Mouse (Mus musculus) MEL (cell line): ENCODE results near the gene Bola3. TPM values are rescaled to one million over a fixed set of nuclear protein-coding genes. Genes with fewer than 3 reads are reported as not detected.

ENCODE experiments used
- DNase-seq: peaks from one replicate; pipeline ENCODE4 v3.0.0; 2011; ENCODE audit warnings: low read depth, low spot score
- H3K27ac ChIP-seq: 2 replicates; pipeline ENCODE4 v1.5.1; 2012; ENCODE audit warnings: low read depth, mild to moderate bottlenecking, control low read depth, low read length, moderate library complexity; ENCODE audit not compliant: control insufficient read depth
- H3K27me3 ChIP-seq, 2 experiments: fragments of 150-350 bp in 1 of 2; sonication (generic) in 1 of 2; 2 replicates each; pipeline ENCODE4 v1.6.1; 2012; ENCODE audit warnings: low read length in 2 of 2, mild to moderate bottlenecking in 2 of 2, improper control_type of control experiment in 1 of 2, moderate library complexity in 1 of 2; ENCODE audit not compliant: insufficient read depth in 2 of 2, control insufficient read depth in 1 of 2
- H3K36me3 ChIP-seq, 2 experiments: 2 replicates each; pipeline ENCODE4 v1.6.1; 2012 to 2014; ENCODE audit warnings: low read length in 2 of 2, improper control_type of control experiment in 1 of 2, inconsistent platforms in 1 of 2, mild to moderate bottlenecking in 1 of 2; ENCODE audit not compliant: insufficient read depth in 2 of 2, control insufficient read depth in 1 of 2
- H3K4me1 ChIP-seq, 2 experiments: fragments of 150-350 bp in 1 of 2; sonication (generic) in 1 of 2; 2 replicates each; pipeline ENCODE4 v1.6.1; 2012; ENCODE audit warnings: low read length in 2 of 2, improper control_type of control experiment in 1 of 2, mild to moderate bottlenecking in 1 of 2; ENCODE audit not compliant: insufficient read depth in 2 of 2, control insufficient read depth in 1 of 2
- H3K4me3 ChIP-seq, 2 experiments: fragments of 150-350 bp in 1 of 2; sonication (generic) in 1 of 2; 2 replicates each; pipeline ENCODE4 v1.5.1; 2012; ENCODE audit warnings: low read depth in 2 of 2, low read length in 2 of 2, mild to moderate bottlenecking in 2 of 2, moderate library complexity in 2 of 2, control low read depth in 1 of 2, improper control_type of control experiment in 1 of 2; ENCODE audit not compliant: control insufficient read depth in 1 of 2, insufficient read depth in 1 of 2
- H3K79me2 ChIP-seq: 2 replicates; pipeline ENCODE4 v1.6.1; 2012; ENCODE audit warnings: mild to moderate bottlenecking, low read length, moderate library complexity; ENCODE audit not compliant: control insufficient read depth, poor library complexity, insufficient read depth
- H3K9ac ChIP-seq: 2 replicates; pipeline ENCODE4 v1.6.1; 2012; ENCODE audit warnings: low read depth, mild to moderate bottlenecking, control low read depth, low read length, moderate library complexity; ENCODE audit not compliant: control insufficient read depth, poor library complexity, severe bottlenecking
- H3K9me3 ChIP-seq: fragments of 150-350 bp; sonication (generic); replicated peaks from 2 replicates; pipeline ENCODE4 v1.6.1; 2012; ENCODE audit warnings: mild to moderate bottlenecking, low read length, improper control_type of control experiment, moderate library complexity; ENCODE audit not compliant: insufficient read depth
- CHD1 ChIP-seq: IDR thresholded peaks from 2 replicates; pipeline ENCODE4 v1.6.1; 2012; ENCODE audit warnings: low read depth, mild to moderate bottlenecking, inconsistent platforms, low read length, improper control_type of control experiment
- CTCF ChIP-seq, 3 experiments: IDR thresholded peaks in 2 of 3; conservative IDR thresholded peaks in 1 of 3; 2 replicates each; pipeline ENCODE4 v1.5.1; 2011 to 2012; ENCODE audit warnings: low read length in 3 of 3, low read depth in 2 of 3, mild to moderate bottlenecking in 2 of 3, improper control_type of control experiment in 1 of 3, inconsistent platforms in 1 of 3, mixed read lengths in 1 of 3, moderate library complexity in 1 of 3; ENCODE audit not compliant: control insufficient read depth in 1 of 3, insufficient read depth in 1 of 3, poor library complexity in 1 of 3, severe bottlenecking in 1 of 3
- ELF1 ChIP-seq: IDR thresholded peaks from 2 replicates; pipeline ENCODE4 v1.6.1; 2014; ENCODE audit warnings: low read depth, mild to moderate bottlenecking, inconsistent platforms, low read length, improper control_type of control experiment, moderate library complexity
- EP300 ChIP-seq, 2 experiments: IDR thresholded peaks; 2 replicates each; pipeline ENCODE4 v1.6.1; 2011; ENCODE audit warnings: improper control_type of control experiment in 2 of 2, low read length in 2 of 2, low read depth in 1 of 2, mild to moderate bottlenecking in 1 of 2
- GABPA ChIP-seq: IDR thresholded peaks from 2 replicates; pipeline ENCODE4 v1.6.1; 2012; ENCODE audit warnings: low read depth, mild to moderate bottlenecking, inconsistent platforms, low read length, improper control_type of control experiment, moderate library complexity
- GATA1 ChIP-seq: IDR thresholded peaks from 2 replicates; pipeline ENCODE4 v1.6.1; 2011; ENCODE audit warnings: low read depth, low read length, improper control_type of control experiment
- HCFC1 ChIP-seq: IDR thresholded peaks from 2 replicates; pipeline ENCODE4 v1.6.1; 2012; ENCODE audit warnings: low read depth, mild to moderate bottlenecking, inconsistent platforms, low read length, improper control_type of control experiment, moderate library complexity
- JUND ChIP-seq: IDR thresholded peaks from 2 replicates; pipeline ENCODE4 v1.6.1; 2011; ENCODE audit warnings: low read depth, mild to moderate bottlenecking, improper control_type of control experiment, low read length
- MAFK ChIP-seq: IDR thresholded peaks from 2 replicates; pipeline ENCODE4 v1.6.1; 2011; ENCODE audit warnings: low read depth, mild to moderate bottlenecking, low read length, improper control_type of control experiment, borderline replicate concordance
- MAZ ChIP-seq: IDR thresholded peaks from 2 replicates; pipeline ENCODE4 v1.6.1; 2012; ENCODE audit warnings: low read depth, mild to moderate bottlenecking, inconsistent platforms, low read length, improper control_type of control experiment
- MEF2A ChIP-seq: IDR thresholded peaks from 2 replicates; pipeline ENCODE4 v1.6.1; 2014; ENCODE audit warnings: low read depth, mild to moderate bottlenecking, inconsistent platforms, low read length, improper control_type of control experiment; ENCODE audit not compliant: poor library complexity, insufficient replicate concordance, severe bottlenecking; ENCODE audit errors: extremely low read depth
- MXI1 ChIP-seq: IDR thresholded peaks from 2 replicates; pipeline ENCODE4 v1.6.1; 2011; ENCODE audit warnings: mild to moderate bottlenecking, low read depth, low read length, improper control_type of control experiment
- MYB ChIP-seq: IDR thresholded peaks from 2 replicates; pipeline ENCODE4 v1.6.1; 2011; ENCODE audit warnings: mild to moderate bottlenecking, low read depth, low read length, improper control_type of control experiment
- MYC ChIP-seq: IDR thresholded peaks from 2 replicates; pipeline ENCODE4 v1.6.1; 2011; ENCODE audit warnings: low read depth, mild to moderate bottlenecking, low read length, improper control_type of control experiment, moderate library complexity
- NELFE ChIP-seq: IDR thresholded peaks from 2 replicates; pipeline ENCODE4 v1.6.1; 2011; ENCODE audit warnings: low read depth, low read length, improper control_type of control experiment
- RAD21 ChIP-seq: IDR thresholded peaks from 2 replicates; pipeline ENCODE4 v1.6.1; 2011; ENCODE audit warnings: mild to moderate bottlenecking, low read depth, low read length, improper control_type of control experiment
- SIN3A ChIP-seq: IDR thresholded peaks from 2 replicates; pipeline ENCODE4 v1.6.1; 2012; ENCODE audit warnings: low read length, improper control_type of control experiment, inconsistent platforms
- TAL1 ChIP-seq: IDR thresholded peaks from 2 replicates; pipeline ENCODE4 v1.6.1; 2012; ENCODE audit warnings: mild to moderate bottlenecking, inconsistent platforms, low read length, moderate library complexity, mixed read lengths
- TBP ChIP-seq: IDR thresholded peaks from 2 replicates; pipeline ENCODE4 v1.8.0; 2011; ENCODE audit warnings: low read depth, low read length, improper control_type of control experiment
- TCF12 ChIP-seq: IDR thresholded peaks from 2 replicates; pipeline ENCODE4 v1.6.1; 2014; ENCODE audit warnings: low read depth, mild to moderate bottlenecking, inconsistent platforms, low read length, improper control_type of control experiment, moderate library complexity
- USF1 ChIP-seq: IDR thresholded peaks from 2 replicates; pipeline ENCODE4 v1.6.1; 2014; ENCODE audit warnings: low read depth, mild to moderate bottlenecking, inconsistent platforms, low read length, improper control_type of control experiment, moderate library complexity
- ZC3H11A ChIP-seq: IDR thresholded peaks from 2 replicates; pipeline ENCODE4 v1.6.1; 2012; ENCODE audit warnings: low read depth, mild to moderate bottlenecking, inconsistent platforms, low read length, improper control_type of control experiment
- ZKSCAN1 ChIP-seq: IDR thresholded peaks from 2 replicates; pipeline ENCODE4 v1.6.1; 2012; ENCODE audit warnings: low read depth, mild to moderate bottlenecking, inconsistent platforms, low read length, improper control_type of control experiment, moderate library complexity
- polyA plus RNA-seq, 2 experiments: library from polyadenylated mRNA; stranded (reverse) in 1 of 2; unstranded in 1 of 2; fragments of >175 nt in 1 of 2; fragments of >200 nt in 1 of 2; gene quantifications; 2 replicates each; pipeline versions ENCODE4 v1.2.1 to v1.2.4; 2012; ENCODE audit warnings: low replicate concordance in 2 of 2, low read depth in 1 of 2; ENCODE audit not compliant: insufficient read length in 2 of 2, insufficient read depth in 1 of 2, missing spikeins in 1 of 2
- total RNA-seq: library from RNA; depleted of rRNA; stranded (reverse); fragments of 300-350 nt; gene quantifications from 2 replicates; pipeline ENCODE4 v1.2.3, GENCODE M21; 2012

Gene Bola3
- total and polyA plus RNA-seq, 3 experiments = 55.2 to 211 TPM; not detected in 1

- H3K27me3 ChIP-seq = no peaks in the 10 kb centered on the region
- H3K36me3 ChIP-seq = peaks cover 2 to 5% of the 10 kb centered on the region in 2 experiments; a peak in 3 of 4 replicates
- TF ChIP-seq GABPA (no peak), JUND (no peak), MYB (no peak), MXI1 (no peak), USF1 (no peak), TCF12 (no peak), MAZ (no peak), MAFK (no peak), HCFC1 (no peak), GATA1 (no peak), ZC3H11A (no peak), SIN3A (no peak), TBP (no peak)
- H3K79me2 ChIP-seq = no peaks in the 10 kb centered on the region
- H3K27ac ChIP-seq = no peak overlapping the region
- H3K9ac ChIP-seq = no peak overlapping the region
- H3K4me1 ChIP-seq = peaks cover 0 to 16% of the 10 kb centered on the region in 2 experiments; a peak in 2 of 4 replicates
- no peak for DNase-seq
- H3K4me3 ChIP-seq = no peak overlapping the region
- H3K9me3 ChIP-seq = no peaks in the 10 kb centered on the region
These were observed 14.1 kb downstream of the Bola3 start for GRCm38 (mm10) chr6:83363075-83363474.

DNA sequence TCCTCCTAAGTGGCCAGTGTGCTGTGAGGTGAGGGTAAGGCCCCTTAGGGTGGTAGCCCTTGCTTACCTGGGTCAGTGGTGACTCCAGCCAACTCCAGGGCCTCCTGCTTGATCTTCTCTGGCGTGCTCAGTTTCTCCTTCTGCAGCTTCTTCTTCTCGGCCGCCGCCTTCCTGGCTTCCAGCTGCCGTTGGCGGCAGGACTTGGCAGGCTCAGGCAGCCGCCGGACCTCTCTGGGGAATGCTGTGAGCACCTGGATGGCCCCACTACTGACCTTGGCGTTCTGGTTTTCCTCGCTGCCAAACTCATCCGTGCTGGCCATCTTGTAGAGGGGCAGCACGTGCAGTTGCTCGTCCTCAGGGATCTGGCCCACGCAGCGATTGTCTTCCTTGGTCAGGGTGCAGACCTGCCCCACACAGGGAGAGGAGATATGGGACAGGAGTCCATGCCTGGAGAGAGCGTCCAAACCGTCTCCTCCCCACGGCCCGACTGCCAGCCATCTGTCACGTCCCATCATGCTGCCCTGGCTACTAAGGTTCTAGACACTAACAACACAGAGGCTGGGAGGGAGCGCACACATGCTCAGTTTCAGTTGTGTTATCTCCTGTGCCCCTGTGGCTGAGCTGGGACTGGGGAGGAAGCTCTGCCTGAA lies 21.5 kb downstream of the Bola3 start:
- H3K9ac ChIP-seq = no peak overlapping the region
- H3K4me3 ChIP-seq = no peak overlapping the region
- no peaks in the 10 kb centered on the region for H3K9me3 ChIP-seq
- no peak overlapping the region for H3K27ac ChIP-seq
- peaks cover 0 to 5% of the 10 kb centered on the region in 2 experiments; a peak in 1 of 4 replicates for H3K36me3 ChIP-seq
- no peaks in the 10 kb centered on the region for H3K79me2 ChIP-seq
- no peak for DNase-seq
- TF ChIP-seq CHD1 (no peak), MYC (no peak), TAL1 (no peak), EP300 (IDR thresholded peaks at IDR 0.05; ENCODE audit: low read depth in 1 of 2, low read length in 2 of 2) (no peak), ELF1 (no peak), SIN3A (no peak), NELFE (no peak), MAFK (no peak), MAZ (no peak), RAD21 (no peak), USF1 (no peak), TCF12 (no peak), CTCF (IDR thresholded peaks at IDR 0.05 in 2 of 3, conservative IDR thresholded peaks at IDR 0.05 in 1 of 3; ENCODE audit: control insufficient read depth in 1 of 3, insufficient read depth in 1 of 3, low read depth in 2 of 3, low read length in 3 of 3, poor library complexity in 1 of 3, severe bottlenecking in 1 of 3) (no peak), MXI1 (no peak), ZKSCAN1 (no peak), MEF2A (no peak)
- no peaks in the 10 kb centered on the region for H3K27me3 ChIP-seq
- no peaks in the 10 kb centered on the region for H3K4me1 ChIP-seq
